Mouse (Mus musculus): Measurements from ENCODE around the gene Alg9. TPM values are rescaled to one million over a fixed set of nuclear protein-coding genes. Genes with fewer than 3 reads are reported as not detected.

The Alg9 gene
- polyA plus RNA-seq (2012; rRNA removed) = 26.7 and 31.0 TPM in 2 replicates

GRCm38 (mm10) chr9:50774991-50775612 is at the start of gene Alg9, which contains the start of gene 1110032A03Rik:
Gene Alg9, plus strand, starts transcription at chr9:50775019.
Gene 1110032A03Rik, minus strand, starts transcription at chr9:50775520.

GRCm38 (mm10) chr9:50738914-50739870 is 35.6 kb upstream of the Alg9 start, which contains the start of gene Dixdc1:
Gene Dixdc1, minus strand, starts transcription at chr9:50739517.

GRCm38 (mm10) chr9:50746214-50746677 is 28.6 kb upstream of the Alg9 start, which contains the start of gene 2310030G06Rik:
Gene 2310030G06Rik, minus strand, starts transcription at chr9:50746536.

GRCm38 (mm10) chr9:50751323-50751722 is 23.5 kb upstream of the Alg9 start, which contains the start of gene Cryab:
Gene Cryab, plus strand, starts transcription at chr9:50751325.

GRCm38 (mm10) chr9:50752054-50752602 is 22.7 kb upstream of the Alg9 start, which contains the start of gene Hspb2:
Gene Hspb2, minus strand, starts transcription at chr9:50752354.

GRCm38 (mm10) chr9:50768107-50769002 is 6.5 kb upstream of the Alg9 start, which contains the start of gene Fdxacb1:
Gene Fdxacb1, plus strand, starts transcription at chr9:50768236.

GRCm38 (mm10) chr9:50845081-50845480 is 70.3 kb downstream of the Alg9 start, which contains the start of gene Ppp2r1b:
Gene Ppp2r1b, plus strand, starts transcription at chr9:50845301.

Other genes with a start within 250 kb of the Alg9 start
- gene Pts, start 246.3 kb upstream of the Alg9 start, polyA plus RNA-seq (2012; rRNA removed) = 33.4 and 38.2 TPM in 2 replicates
- gene Il18, start 220.2 kb upstream of the Alg9 start, polyA plus RNA-seq (2012; rRNA removed) = 36.9 and 39.9 TPM in 2 replicates
- gene Bco2, start 219.8 kb upstream of the Alg9 start, polyA plus RNA-seq (2012; rRNA removed) = 3.0 and 4.6 TPM in 2 replicates
- not detected in 2 replicates for gene Tex12, start 213.7 kb upstream of the Alg9 start, polyA plus RNA-seq (2012; rRNA removed)
- 315 and 398 TPM in 2 replicates for gene Sdhd, start 171.2 kb upstream of the Alg9 start, polyA plus RNA-seq (2012; rRNA removed)
- 123 and 144 TPM in 2 replicates for gene Timm8b, start 171.1 kb upstream of the Alg9 start, polyA plus RNA-seq (2012; rRNA removed)
- 0.66 and 1.0 TPM in 2 replicates for gene Pih1d2, start 157.7 kb upstream of the Alg9 start, polyA plus RNA-seq (2012; rRNA removed)
- 4.3 and 4.5 TPM in 2 replicates for gene Nkapd1, start 157.6 kb upstream of the Alg9 start, polyA plus RNA-seq (2012; rRNA removed)
- 20.5 and 20.6 TPM in 2 replicates for gene Dlat, start 115.2 kb upstream of the Alg9 start, polyA plus RNA-seq (2012; rRNA removed)
- gene Dixdc1, start 35.5 kb upstream of the Alg9 start, polyA plus RNA-seq (2012; rRNA removed) = 3.8 and 4.2 TPM in 2 replicates
- gene 2310030G06Rik, start 28.5 kb upstream of the Alg9 start, polyA plus RNA-seq (2012; rRNA removed) = 10.6 and 10.8 TPM in 2 replicates
- gene Cryab, start 23.7 kb upstream of the Alg9 start, polyA plus RNA-seq (2012; rRNA removed) = 58.7 and 96.1 TPM in 2 replicates
- gene Hspb2, start 22.7 kb upstream of the Alg9 start, polyA plus RNA-seq (2012; rRNA removed) = 22.0 and 25.4 TPM in 2 replicates
- gene Fdxacb1, start 6.8 kb upstream of the Alg9 start, polyA plus RNA-seq (2012; rRNA removed) = 3.2 and 3.4 TPM in 2 replicates
- gene 1110032A03Rik, start 501 bp downstream of the Alg9 start, polyA plus RNA-seq (2012; rRNA removed) = 27.5 and 36.9 TPM in 2 replicates
- gene Ppp2r1b, start 70.3 kb downstream of the Alg9 start, polyA plus RNA-seq (2012; rRNA removed) = 7.7 and 8.7 TPM in 2 replicates
- gene Sik2, start 234.1 kb downstream of the Alg9 start, polyA plus RNA-seq (2012; rRNA removed) = 17.4 and 22.2 TPM in 2 replicates

Measured in colon, adult 2 months (tissue).